Mouse (Mus musculus) E14TG2a.4 (cell line): ENCODE measurements around the gene Zfyve16.

Experiments
- CTCF ChIP-seq: conservative IDR thresholded peaks from 2 replicates; pipeline ENCODE4 v1.5.1; 2014; ENCODE audit warnings: low read length
- NANOG ChIP-seq: IDR thresholded peaks from 2 replicates; pipeline ENCODE4 v1.6.1; 2014; ENCODE audit warnings: borderline replicate concordance, low read length, mixed read lengths
- POU5F1 ChIP-seq: IDR thresholded peaks from 2 replicates; pipeline ENCODE4 v1.6.1; 2014; ENCODE audit warnings: low read length, borderline replicate concordance

DNA sequence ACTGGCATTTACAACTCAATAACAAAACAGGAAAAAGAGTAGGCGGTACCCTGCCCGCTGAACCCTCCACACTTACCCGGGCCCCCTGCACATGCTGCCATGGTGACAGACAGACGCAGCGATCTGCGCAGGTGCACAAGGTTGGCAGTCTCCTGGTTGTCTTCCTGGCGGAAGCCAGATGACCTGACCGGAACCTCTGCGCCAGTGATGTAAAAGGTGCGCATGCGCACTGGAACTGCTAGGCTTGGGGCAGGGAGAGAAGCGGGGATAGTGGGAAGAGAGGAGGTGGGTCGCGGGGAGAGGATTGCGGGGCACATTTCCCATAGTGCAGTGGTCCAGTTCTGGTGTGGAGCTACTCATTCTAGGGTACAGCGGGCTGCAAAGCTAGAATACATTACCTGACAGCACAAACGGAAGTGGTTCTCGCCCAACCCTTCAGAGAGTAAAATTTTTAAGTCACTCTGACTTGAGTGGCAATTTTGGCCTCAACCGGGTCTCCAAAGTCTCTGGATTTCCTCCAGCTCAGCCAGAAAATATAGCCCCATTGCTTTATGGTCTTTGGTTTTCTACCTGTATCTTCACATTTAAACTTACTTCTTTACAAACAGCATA lies 46.7 kb downstream of the Zfyve16 start, which contains the start of gene Fam151b:
- no peak for TF ChIP-seq CTCF
- no peak for TF ChIP-seq POU5F1
- TF ChIP-seq NANOG: no peak
